Mouse (Mus musculus) heart, postnatal 0 days (tissue): ENCODE measurements around the gene Ccdc174.

Source experiments
- CTCF ChIP-seq: IDR thresholded peaks from 2 replicates; pipeline ENCODE4 v1.5.1; 2016; ENCODE audit warnings: antibody characterized with exemption, control low read depth, low read depth
- EP300 ChIP-seq: IDR thresholded peaks from 2 replicates; pipeline ENCODE4 v1.6.1; 2016; ENCODE audit warnings: antibody characterized with exemption, low read depth

DNA sequence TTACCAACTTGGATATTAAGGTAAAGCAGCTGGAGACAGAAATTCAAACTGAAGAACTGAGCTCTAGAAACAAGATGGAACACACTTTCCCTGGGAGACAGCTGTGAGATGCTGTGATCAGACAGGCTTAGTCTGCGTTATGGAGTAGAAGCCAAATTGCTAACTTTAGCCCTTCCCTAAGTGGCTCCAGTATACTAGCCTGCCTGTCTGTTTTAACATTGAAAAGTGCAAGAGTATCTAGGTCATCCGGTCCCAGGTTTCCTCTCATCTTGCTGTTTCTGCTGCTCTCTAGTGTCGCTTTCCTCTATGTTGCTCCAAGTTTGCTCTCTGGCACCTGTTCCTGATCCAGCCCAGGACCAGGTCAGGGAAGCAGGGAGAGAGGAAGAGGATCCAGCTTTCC, 18.9 kb downstream of the Ccdc174 start:
- no peak for TF ChIP-seq EP300
- TF ChIP-seq CTCF = no peak
